Mouse (Mus musculus): ENCODE data around the gene Myo18b.

The Myo18b gene

GRCm38 (mm10) chr5:112714679-112715446 is 181.3 kb downstream of the Myo18b start:
- DNase-seq (ENCODE audit: low read depth, low spot score), result no peak
- H3K36me3 ChIP-seq (ENCODE audit: control insufficient read depth, insufficient read depth, low read length, poor library complexity, severe bottlenecking), result no peaks in the 10 kb centered on the region
- no peaks in the 10 kb centered on the region for H3K27me3 ChIP-seq (ENCODE audit: control insufficient read depth, insufficient read depth, low read length, poor library complexity, severe bottlenecking)

GRCm38 (mm10) chr5:112709831-112710230 is 186.3 kb downstream of the Myo18b start:
- Histone ChIP-seq H3K27me3 (ENCODE audit: control insufficient read depth, insufficient read depth, low read length, poor library complexity, severe bottlenecking) (no peaks in the 10 kb centered on the region), H3K36me3 (ENCODE audit: control insufficient read depth, insufficient read depth, low read length, poor library complexity, severe bottlenecking) (no peaks in the 10 kb centered on the region)
- no peak for DNase-seq (ENCODE audit: low read depth, low spot score)

GRCm38 (mm10) chr5:112708441-112708840 is 187.7 kb downstream of the Myo18b start:
- DNase-seq (ENCODE audit: low read depth, low spot score), result no peak
- no peaks in the 10 kb centered on the region for H3K36me3 ChIP-seq (ENCODE audit: control insufficient read depth, insufficient read depth, low read length, poor library complexity, severe bottlenecking)
- no peaks in the 10 kb centered on the region for H3K27me3 ChIP-seq (ENCODE audit: control insufficient read depth, insufficient read depth, low read length, poor library complexity, severe bottlenecking)

GRCm38 (mm10) chr5:112707478-112707877 is 188.7 kb downstream of the Myo18b start:
- Histone ChIP-seq H3K36me3 (ENCODE audit: control insufficient read depth, insufficient read depth, low read length, poor library complexity, severe bottlenecking) (no peaks in the 10 kb centered on the region), H3K27me3 (ENCODE audit: control insufficient read depth, insufficient read depth, low read length, poor library complexity, severe bottlenecking) (no peaks in the 10 kb centered on the region)
- DNase-seq (ENCODE audit: low read depth, low spot score), result no peak

DNA sequence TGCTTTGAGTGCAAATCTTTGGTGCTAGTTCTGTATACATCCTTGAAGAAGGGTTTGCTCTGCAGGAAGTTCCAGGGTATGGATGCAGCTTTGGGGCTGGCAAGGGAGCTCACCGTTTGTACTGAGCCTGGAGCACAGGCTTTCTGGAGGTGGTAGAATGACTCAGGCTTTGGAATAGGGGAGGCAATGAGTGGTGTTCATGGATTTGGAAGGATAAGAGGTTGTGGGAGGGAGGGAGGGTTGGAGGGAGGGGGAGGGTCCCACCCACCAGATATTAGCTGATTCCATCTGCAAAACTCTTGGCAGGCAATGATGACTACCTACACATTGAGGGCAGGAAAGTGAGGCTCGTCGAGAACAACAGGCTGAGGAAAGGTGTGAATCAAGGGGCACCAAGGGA is 195.4 kb downstream of the Myo18b start:
- no peaks in the 10 kb centered on the region for H3K27me3 ChIP-seq (ENCODE audit: control insufficient read depth, insufficient read depth, low read length, poor library complexity, severe bottlenecking)
- H3K36me3 ChIP-seq (ENCODE audit: control insufficient read depth, insufficient read depth, low read length, poor library complexity, severe bottlenecking), result no peaks in the 10 kb centered on the region
- no peak for DNase-seq (ENCODE audit: low read depth, low spot score)

- H3K27me3 ChIP-seq (ENCODE audit: control insufficient read depth, insufficient read depth, low read length, poor library complexity, severe bottlenecking), result no peaks in the 10 kb centered on the region
- H3K36me3 ChIP-seq (ENCODE audit: control insufficient read depth, insufficient read depth, low read length, poor library complexity, severe bottlenecking), result no peaks in the 10 kb centered on the region
- no peak for DNase-seq (ENCODE audit: low read depth, low spot score)
These were observed 199.5 kb downstream of the Myo18b start for GRCm38 (mm10) chr5:112696683-112697082.

- DNase-seq (ENCODE audit: low read depth, low spot score), result no peak
- no peaks in the 10 kb centered on the region for H3K36me3 ChIP-seq (ENCODE audit: control insufficient read depth, insufficient read depth, low read length, poor library complexity, severe bottlenecking)
- no peaks in the 10 kb centered on the region for H3K27me3 ChIP-seq (ENCODE audit: control insufficient read depth, insufficient read depth, low read length, poor library complexity, severe bottlenecking)
These were observed 200.9 kb downstream of the Myo18b start for GRCm38 (mm10) chr5:112695254-112695711.

- DNase-seq (ENCODE audit: low read depth, low spot score), result no peak
- no peaks in the 10 kb centered on the region for H3K36me3 ChIP-seq (ENCODE audit: control insufficient read depth, insufficient read depth, low read length, poor library complexity, severe bottlenecking)
- H3K27me3 ChIP-seq (ENCODE audit: control insufficient read depth, insufficient read depth, low read length, poor library complexity, severe bottlenecking), result no peaks in the 10 kb centered on the region
These were observed 202.8 kb downstream of the Myo18b start for GRCm38 (mm10) chr5:112693286-112693849.

DNA sequence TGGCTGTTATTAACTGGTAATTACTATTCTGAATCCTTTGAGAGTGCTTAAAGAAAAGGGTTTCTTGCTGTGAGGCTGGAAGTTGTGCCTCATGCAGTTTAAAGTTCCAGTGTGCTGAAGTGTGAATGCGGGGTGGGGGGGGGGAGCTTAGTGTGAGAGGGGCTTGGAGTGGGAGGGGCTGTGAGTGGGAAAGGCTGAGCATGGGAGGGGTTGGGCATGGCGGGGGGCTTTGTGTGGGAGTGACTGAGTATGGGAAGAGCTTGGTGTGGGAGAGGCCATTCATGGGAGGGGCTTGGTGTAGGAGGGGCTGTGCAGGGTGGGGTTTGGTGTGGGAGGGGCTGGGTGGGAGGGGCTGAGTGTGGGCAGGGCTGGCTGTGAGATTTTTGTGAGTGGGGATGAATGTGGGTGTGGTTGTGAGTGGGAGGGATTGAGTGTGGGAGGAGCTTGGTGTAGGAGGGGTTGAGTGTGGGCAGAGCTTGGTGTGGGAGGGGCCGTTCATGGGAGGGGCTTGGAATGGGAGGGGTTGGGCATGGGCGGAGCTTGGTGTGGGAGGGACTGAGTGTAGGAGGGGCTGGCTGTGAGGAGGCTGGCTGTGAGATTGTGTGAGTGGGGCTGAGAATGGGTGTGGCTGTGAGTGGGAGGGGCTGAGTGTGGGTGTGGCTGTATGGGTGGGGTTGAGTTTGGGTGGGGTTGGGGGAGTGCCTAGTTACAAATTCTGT is 208.9 kb downstream of the Myo18b start:
- no peak for DNase-seq (ENCODE audit: low read depth, low spot score)
- no peaks in the 10 kb centered on the region for H3K36me3 ChIP-seq (ENCODE audit: control insufficient read depth, insufficient read depth, low read length, poor library complexity, severe bottlenecking)
- no peaks in the 10 kb centered on the region for H3K27me3 ChIP-seq (ENCODE audit: control insufficient read depth, insufficient read depth, low read length, poor library complexity, severe bottlenecking)

- no peaks in the 10 kb centered on the region for H3K27me3 ChIP-seq (ENCODE audit: control insufficient read depth, insufficient read depth, low read length, poor library complexity, severe bottlenecking)
- DNase-seq (ENCODE audit: low read depth, low spot score), result no peak
These were observed 209.7 kb downstream of the Myo18b start for GRCm38 (mm10) chr5:112686309-112687099.

DNA sequence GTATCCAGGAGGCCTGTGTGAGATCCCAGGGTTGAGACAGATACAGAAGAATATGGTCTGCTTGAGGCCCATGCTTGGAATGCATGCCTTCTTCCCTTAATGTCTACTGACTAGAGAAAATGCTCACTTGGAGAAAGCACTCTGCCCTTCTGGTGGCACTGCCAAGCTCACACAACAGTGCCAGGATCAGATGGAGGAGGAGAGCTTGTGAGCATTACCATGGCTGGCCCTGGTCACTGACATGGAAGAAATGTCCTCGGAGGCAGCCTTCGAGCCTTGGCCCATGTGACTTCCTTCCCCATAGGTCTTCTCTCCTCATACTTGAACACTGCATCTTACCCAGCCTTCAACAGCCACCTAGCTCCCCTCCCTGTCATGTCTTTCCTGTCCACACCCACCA is 216.9 kb downstream of the Myo18b start:
- DNase-seq (ENCODE audit: low read depth, low spot score), result no peak
- no peaks in the 10 kb centered on the region for H3K27me3 ChIP-seq (ENCODE audit: control insufficient read depth, insufficient read depth, low read length, poor library complexity, severe bottlenecking)

More at GRCm38 (mm10) chr5:112686309-112687099, 209.7 kb downstream of the Myo18b start:
- no peaks in the 10 kb centered on the region for H3K36me3 ChIP-seq (ENCODE audit: control insufficient read depth, insufficient read depth, low read length, poor library complexity, severe bottlenecking)

GRCm38 (mm10) chr5:112678153-112678552 is 218.0 kb downstream of the Myo18b start:
- no peak for DNase-seq (ENCODE audit: low read depth, low spot score)
- H3K27me3 ChIP-seq (ENCODE audit: control insufficient read depth, insufficient read depth, low read length, poor library complexity, severe bottlenecking), result no peaks in the 10 kb centered on the region
- no peaks in the 10 kb centered on the region for H3K36me3 ChIP-seq (ENCODE audit: control insufficient read depth, insufficient read depth, low read length, poor library complexity, severe bottlenecking)

More for the DNA sequence above, 216.9 kb downstream of the Myo18b start:
- no peaks in the 10 kb centered on the region for H3K36me3 ChIP-seq (ENCODE audit: control insufficient read depth, insufficient read depth, low read length, poor library complexity, severe bottlenecking)

DNA sequence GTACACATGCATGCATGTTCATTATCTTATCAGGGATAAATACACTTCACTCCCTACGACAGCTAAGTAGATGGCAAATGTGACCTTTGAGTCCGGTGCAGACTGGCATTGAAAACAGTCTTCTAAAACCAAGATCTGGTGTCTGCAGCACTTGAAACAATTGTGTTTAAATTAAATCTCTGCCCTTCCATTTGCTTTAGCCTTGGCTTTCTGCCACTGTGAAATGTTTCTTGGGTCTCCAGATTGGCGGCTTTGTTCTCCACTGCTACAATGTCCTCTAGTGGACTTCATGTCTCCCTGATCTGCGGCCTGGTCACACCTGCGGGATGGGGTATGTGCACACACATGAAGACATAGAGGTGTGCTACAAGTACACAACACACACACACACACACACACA is 221.4 kb downstream of the Myo18b start:
- Histone ChIP-seq H3K36me3 (ENCODE audit: control insufficient read depth, insufficient read depth, low read length, poor library complexity, severe bottlenecking) (no peaks in the 10 kb centered on the region), H3K27me3 (ENCODE audit: control insufficient read depth, insufficient read depth, low read length, poor library complexity, severe bottlenecking) (no peaks in the 10 kb centered on the region)
- DNase-seq (ENCODE audit: low read depth, low spot score), result no peak

DNA sequence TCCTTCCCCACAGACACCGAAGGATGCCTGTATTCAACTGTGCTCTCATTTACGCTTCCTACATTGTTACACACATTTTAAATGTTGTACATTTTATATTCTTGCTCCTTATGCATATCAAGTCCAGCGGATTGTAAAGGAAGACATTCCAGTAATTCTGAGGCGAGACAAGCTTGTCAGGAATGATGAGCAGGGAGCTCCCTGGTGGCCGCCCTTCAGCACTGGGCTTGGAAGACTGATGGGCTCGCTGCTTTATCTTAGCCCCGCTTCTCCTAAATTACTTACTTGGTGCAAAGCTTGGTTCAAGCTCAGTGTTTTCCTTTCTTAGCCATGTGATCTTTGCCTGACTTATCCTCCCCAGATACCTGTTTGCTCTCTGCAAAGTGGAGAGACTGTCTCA is 223.7 kb downstream of the Myo18b start:
- Histone ChIP-seq H3K36me3 (ENCODE audit: control insufficient read depth, insufficient read depth, low read length, poor library complexity, severe bottlenecking) (no peaks in the 10 kb centered on the region), H3K27me3 (ENCODE audit: control insufficient read depth, insufficient read depth, low read length, poor library complexity, severe bottlenecking) (no peaks in the 10 kb centered on the region)
- no peak for DNase-seq (ENCODE audit: low read depth, low spot score)
